ENCODE assay signal across 20 mouse cellular contexts in genomic region chr10:38575726-38576125, GRCm38 (mm10).
"Had no signal": no experiment of that assay in that cellular context is flagged by ENCODE, and none has a peak within 500 bp of the region (broad histone marks: within the 10 kb centered on the region; RNA-seq: fewer than 3 reads in every experiment).

No protein-coding gene starts in this region.

- H3K36me3 ChIP-seq: intestine, embryonic 15.5 days; liver, embryonic 12.5 days; liver, embryonic 15.5 days; lung, embryonic 15.5 days; midbrain, embryonic 12.5 days; midbrain, embryonic 15.5 days; neural tube, embryonic 12.5 days; neural tube, embryonic 15.5 days had no signal

- H3K27ac ChIP-seq: intestine, embryonic 15.5 days; liver, embryonic 12.5 days; liver, embryonic 15.5 days; lung, embryonic 15.5 days; midbrain, embryonic 12.5 days; midbrain, embryonic 15.5 days; neural tube, embryonic 12.5 days; neural tube, embryonic 15.5 days; stomach, postnatal 0 days had no signal

- H3K9me3 ChIP-seq: intestine, embryonic 15.5 days; liver, embryonic 12.5 days; liver, embryonic 15.5 days; lung, embryonic 15.5 days; midbrain, embryonic 12.5 days; midbrain, embryonic 15.5 days; neural tube, embryonic 12.5 days; neural tube, embryonic 15.5 days had no signal

- ATAC-seq: intestine, embryonic 15.5 days; liver, embryonic 12.5 days; midbrain, embryonic 15.5 days had no signal

- H3K4me3 ChIP-seq: intestine, embryonic 15.5 days; liver, embryonic 12.5 days; liver, embryonic 15.5 days; lung, embryonic 15.5 days; megakaryocyte, embryonic 14.5 days; midbrain, embryonic 12.5 days; midbrain, embryonic 15.5 days; neural tube, embryonic 12.5 days; neural tube, embryonic 15.5 days had no signal

- H3K9ac ChIP-seq: intestine, embryonic 15.5 days; liver, embryonic 12.5 days; liver, embryonic 15.5 days; lung, embryonic 15.5 days; midbrain, embryonic 12.5 days; midbrain, embryonic 15.5 days; neural tube, embryonic 12.5 days; neural tube, embryonic 15.5 days had no signal

- DNase-seq: kidney, adult 11 months; kidney, adult 8-10 months; kidney, postnatal 14 days; kidney, postnatal 4 days; liver; lung, adult 18-20 months; lung, postnatal 10 days; lung, postnatal 36 days; thymus, adult 2 months; thymus, postnatal 14 days had no signal

- H3K27me3 ChIP-seq: intestine, embryonic 15.5 days; liver, embryonic 12.5 days; liver, embryonic 15.5 days; lung, embryonic 15.5 days; megakaryocyte, embryonic 14.5 days; midbrain, embryonic 12.5 days; midbrain, embryonic 15.5 days; neural tube, embryonic 12.5 days; neural tube, embryonic 15.5 days had no signal

- H3K4me1 ChIP-seq: intestine, embryonic 15.5 days; liver, embryonic 12.5 days; liver, embryonic 15.5 days; lung, embryonic 15.5 days; megakaryocyte, embryonic 14.5 days; midbrain, embryonic 12.5 days; midbrain, embryonic 15.5 days; neural tube, embryonic 12.5 days; neural tube, embryonic 15.5 days had no signal

- H3K4me2 ChIP-seq: intestine, embryonic 15.5 days; liver, embryonic 12.5 days; liver, embryonic 15.5 days; lung, embryonic 15.5 days; midbrain, embryonic 12.5 days; midbrain, embryonic 15.5 days; neural tube, embryonic 12.5 days; neural tube, embryonic 15.5 days had no signal
